Mouse (Mus musculus) monocyte, adult 5-6 weeks (primary cell): ENCODE measurements around the gene Tspan4. TPM values are rescaled to one million over a fixed set of nuclear protein-coding genes. Genes with fewer than 3 reads are reported as not detected.
"Not testable (repeated sequence)": the region's sequence is repeated elsewhere in the genome, so short reads cannot be mapped to it uniquely, and the experiment has no call there.

ENCODE experiments used
- ATAC-seq: fragments of 153-309, 156-312 bp; replicated peaks from 2 replicates; pipeline ENCODE4 v1.8.0; 2017; ENCODE audit warnings: mild to moderate bottlenecking; ENCODE audit not compliant: low TSS enrichment, insufficient number of reproducible peaks, severe bottlenecking, poor library complexity, low FRiP score
- total RNA-seq: library from RNA; stranded (forward); fragments of 200-1000, 200-491, 200-594 nt; gene quantifications from 3 replicates; pipeline ENCODE4 v1.2.3, GENCODE M21; 2017

Tspan4 gene
- total RNA-seq, 1 experiment from 2014 or later = 0.95 TPM

- peak; percentile 33 for ATAC-seq
Observed at GRCm38 (mm10) chr7:141437178-141438120, 37.6 kb upstream of the Tspan4 start, which contains the start of gene Slc25a22. Slc25a22 (minus strand) TSS chr7:141437892.

- no peak for ATAC-seq
Observed at GRCm38 (mm10) chr7:141438201-141438968, 36.7 kb upstream of the Tspan4 start.

- no peak for ATAC-seq
Observed at GRCm38 (mm10) chr7:141439140-141439679, 35.8 kb upstream of the Tspan4 start.

- ATAC-seq = no peak
Observed at GRCm38 (mm10) chr7:141439811-141440210, 35.2 kb upstream of the Tspan4 start.

- no peak for ATAC-seq
Observed at GRCm38 (mm10) chr7:141440613-141441012, 34.4 kb upstream of the Tspan4 start.

GRCm38 (mm10) chr7:141441460-141441859, 33.6 kb upstream of the Tspan4 start:
- ATAC-seq = no peak

- ATAC-seq = no peak
Observed at GRCm38 (mm10) chr7:141442199-141442598, 32.8 kb upstream of the Tspan4 start.

GRCm38 (mm10) chr7:141443081-141443821, 31.8 kb upstream of the Tspan4 start:
- ATAC-seq = no peak

- no peak for ATAC-seq
Observed at GRCm38 (mm10) chr7:141443828-141444237, 31.2 kb upstream of the Tspan4 start, which contains the start of gene Pidd1. Pidd1 (minus strand) TSS chr7:141444025.

GRCm38 (mm10) chr7:141446374-141446773, 28.7 kb upstream of the Tspan4 start:
- ATAC-seq = not testable (repeated sequence)

- peak; percentile 89 for ATAC-seq
Observed at GRCm38 (mm10) chr7:141447110-141447991, 27.7 kb upstream of the Tspan4 start, which contains the start of gene Rplp2. Rplp2 (plus strand) TSS chr7:141447370.

GRCm38 (mm10) chr7:141451928-141452327, 23.1 kb upstream of the Tspan4 start:
- ATAC-seq = no peak

- ATAC-seq = no peak
Observed at GRCm38 (mm10) chr7:141453636-141454035, 21.4 kb upstream of the Tspan4 start.

- peak; percentile 67 for ATAC-seq
Observed at GRCm38 (mm10) chr7:141454967-141455551, 20.0 kb upstream of the Tspan4 start, which contains the start of gene Pnpla2. Pnpla2 (plus strand) TSS chr7:141455198.

- ATAC-seq = peak; percentile 46
Observed at GRCm38 (mm10) chr7:141455610-141456314, 19.3 kb upstream of the Tspan4 start.

GRCm38 (mm10) chr7:141456739-141457138, 18.3 kb upstream of the Tspan4 start:
- no peak for ATAC-seq

- no peak for ATAC-seq
Observed at GRCm38 (mm10) chr7:141457236-141457635, 17.8 kb upstream of the Tspan4 start.
